Mouse (Mus musculus) forebrain, embryonic 14.5 days (tissue): Measurements from ENCODE around the gene Esrp2. TPM values are rescaled to one million over a fixed set of nuclear protein-coding genes. Genes with fewer than 3 reads are reported as not detected.

Experiments
- polyA plus RNA-seq: library from polyadenylated mRNA; unstranded; fragments of >200 nt; fragmentation: Nextera tagmentation; extraction: Ambion mirVana; gene quantifications from 2 replicates; pipeline ENCODE4 v1.2.1, GENCODE M21; 2014

The Esrp2 gene
- polyA plus RNA-seq, 1 experiment from 2014 or later, result 0.15 TPM

Other genes starting within 250 kb of the Esrp2 start
- gene Nrn1l, start 243.4 kb downstream of the Esrp2 start, polyA plus RNA-seq, result 0.42 and 0.66 TPM in 2 replicates
- 8.2 and 8.5 TPM in 2 replicates for gene Pskh1, start 236.5 kb downstream of the Esrp2 start, polyA plus RNA-seq
- 1.9 and 2.5 TPM in 2 replicates for gene Ctrl, start 203.1 kb downstream of the Esrp2 start, polyA plus RNA-seq
- 48.2 and 57.8 TPM in 2 replicates for gene Psmb10, start 198.5 kb downstream of the Esrp2 start, polyA plus RNA-seq
- gene Lcat, start 193.6 kb downstream of the Esrp2 start, polyA plus RNA-seq, result 0.17 and 0.48 TPM in 2 replicates
- gene Slc12a4, start 170.9 kb downstream of the Esrp2 start, polyA plus RNA-seq, result 5.1 and 9.4 TPM in 2 replicates
- gene Dpep3, start 157.5 kb downstream of the Esrp2 start, polyA plus RNA-seq, result not detected in 2 replicates
- gene Dus2, start 145.6 kb downstream of the Esrp2 start, polyA plus RNA-seq, result 18.4 and 20.3 TPM in 2 replicates
- gene Dpep2nb, start 131.0 kb downstream of the Esrp2 start, polyA plus RNA-seq, result not detected in 2 replicates
- 21.6 and 22.2 TPM in 2 replicates for gene Ddx28, start 125.1 kb downstream of the Esrp2 start, polyA plus RNA-seq
- gene Nfatc3, start 78.1 kb downstream of the Esrp2 start, polyA plus RNA-seq, result 2.6 and 2.7 TPM in 2 replicates
- gene Pla2g15, start 13.4 kb upstream of the Esrp2 start, polyA plus RNA-seq, result 7.8 and 7.9 TPM in 2 replicates
- 78.2 and 86.3 TPM in 2 replicates for gene Slc7a6, start 31.9 kb upstream of the Esrp2 start, polyA plus RNA-seq
- 27.7 and 33.8 TPM in 2 replicates for gene Slc7a6os, start 74.0 kb upstream of the Esrp2 start, polyA plus RNA-seq
- 54.1 and 59.5 TPM in 2 replicates for gene Prmt7, start 74.0 kb upstream of the Esrp2 start, polyA plus RNA-seq
- 24.2 and 36.0 TPM in 2 replicates for gene Smpd3, start 201.0 kb upstream of the Esrp2 start, polyA plus RNA-seq